Mouse (Mus musculus) splenic B cell, adult 2 months (primary cell): ENCODE data around the gene Hist2h2bb.
A peak's percentile ranks its signal among the peaks of the same experiment; 100 is the strongest.
"Not testable (repeated sequence)": the region's sequence is repeated elsewhere in the genome, so short reads cannot be mapped to it uniquely, and the experiment has no call there.

Experiments
- DNase-seq: peaks from one replicate; pipeline ENCODE4 v3.0.0-alpha.2; 2011; ENCODE audit warnings: low read depth, low spot score
- H3K27me3 ChIP-seq: 2 replicates; pipeline ENCODE4 v1.6.1; 2012; ENCODE audit warnings: mild to moderate bottlenecking, low read length, moderate library complexity, mixed read lengths; ENCODE audit not compliant: control insufficient read depth, poor library complexity, insufficient read depth, severe bottlenecking
- H3K36me3 ChIP-seq: 2 replicates; pipeline ENCODE4 v1.6.1; 2012; ENCODE audit warnings: mild to moderate bottlenecking, low read length, moderate library complexity, mixed read lengths; ENCODE audit not compliant: control insufficient read depth, poor library complexity, insufficient read depth, severe bottlenecking

The Hist2h2bb gene

GRCm38 (mm10) chr3:96266132-96266710 is 3.3 kb upstream of the Hist2h2bb start:
- no peak for DNase-seq

GRCm38 (mm10) chr3:96267541-96267940 is 2.0 kb upstream of the Hist2h2bb start:
- no peaks in the 10 kb centered on the region for H3K36me3 ChIP-seq
- H3K27me3 ChIP-seq = no peaks in the 10 kb centered on the region
- DNase-seq = no peak

More at GRCm38 (mm10) chr3:96266132-96266710, 3.3 kb upstream of the Hist2h2bb start:
- Histone ChIP-seq H3K36me3 (no peaks in the 10 kb centered on the region), H3K27me3 (no peaks in the 10 kb centered on the region)

DNA sequence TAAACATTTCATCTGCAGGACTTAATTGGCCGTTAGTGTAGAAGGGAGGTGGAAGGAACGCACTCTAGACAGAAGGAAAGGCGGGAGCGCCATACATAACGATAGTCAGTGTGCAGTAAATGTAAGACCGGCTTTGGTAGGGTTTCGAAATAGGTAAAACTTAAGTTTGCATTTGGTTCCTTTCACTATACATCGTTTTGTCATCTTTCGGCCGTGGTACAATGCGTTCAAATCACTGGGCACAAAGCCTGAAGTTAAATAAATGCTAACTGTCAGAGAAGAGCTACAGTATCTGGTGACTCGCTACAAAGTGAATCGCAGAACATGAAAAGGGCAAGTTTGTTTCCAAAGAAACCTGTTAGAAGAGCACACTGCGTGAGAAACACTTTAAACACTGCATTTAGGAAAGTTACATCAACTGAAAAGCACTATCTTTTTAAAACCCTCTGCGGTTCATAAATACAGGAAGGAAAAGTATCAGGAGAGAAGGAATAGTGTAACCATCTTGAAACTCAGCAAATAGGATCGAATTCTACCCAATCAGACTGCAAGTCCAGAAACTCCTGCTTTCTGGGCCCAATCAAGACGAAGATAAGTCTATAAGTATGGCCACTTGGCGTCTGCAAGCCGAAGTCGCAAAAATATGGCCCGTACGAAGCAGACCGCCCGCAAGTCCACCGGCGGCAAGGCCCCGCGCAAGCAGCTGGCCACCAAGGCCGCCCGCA is 1.3 kb upstream of the Hist2h2bb start, which contains the start of gene Hist2h3b:
TSS of gene Hist2h3b (plus strand) at position 604 of the 725 bp plus-strand sequence.
- Histone ChIP-seq H3K36me3 (no peaks in the 10 kb centered on the region), H3K27me3 (no peaks in the 10 kb centered on the region)
- peak; percentile 89 for DNase-seq

GRCm38 (mm10) chr3:96268776-96269378 is 675 bp upstream of the Hist2h2bb start:
- H3K27me3 ChIP-seq, DNase-seq, H3K36me3 ChIP-seq: not testable (repeated sequence)

- H3K27me3 ChIP-seq = no peaks in the 10 kb centered on the region
- DNase-seq = peak; percentile 21
- no peaks in the 10 kb centered on the region for H3K36me3 ChIP-seq
These were observed 4.3 kb downstream of the Hist2h2bb start for GRCm38 (mm10) chr3:96273591-96274465.

- H3K27me3 ChIP-seq = no peaks in the 10 kb centered on the region
- peak; percentile 78 for DNase-seq
- H3K36me3 ChIP-seq = no peaks in the 10 kb centered on the region
These were observed 7.9 kb downstream of the Hist2h2bb start for GRCm38 (mm10) chr3:96277428-96277799.

GRCm38 (mm10) chr3:96277800-96278624 is 8.5 kb downstream of the Hist2h2bb start:
- peak; percentile 96 for DNase-seq
- H3K27me3 ChIP-seq = no peaks in the 10 kb centered on the region
- no peaks in the 10 kb centered on the region for H3K36me3 ChIP-seq

DNA sequence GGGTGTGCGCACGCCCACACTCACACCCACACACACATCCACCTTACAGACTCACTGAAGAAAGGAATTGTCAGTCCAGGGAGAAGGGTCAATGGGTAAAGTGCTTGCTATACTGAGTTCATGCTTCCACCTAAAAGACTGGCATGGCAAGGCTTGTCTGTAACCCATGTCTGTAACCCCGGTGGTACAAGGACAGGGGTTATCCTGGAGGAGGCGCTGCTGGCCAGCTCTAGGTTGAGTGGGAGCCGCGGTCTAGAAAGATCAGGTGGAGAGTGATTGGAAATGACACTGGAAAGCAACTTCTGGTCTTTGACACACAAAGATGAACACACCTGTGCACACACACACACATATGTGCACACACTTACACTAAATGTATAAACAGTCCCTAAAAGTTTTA is 11.1 kb downstream of the Hist2h2bb start:
- H3K27me3 ChIP-seq = no peaks in the 10 kb centered on the region
- H3K36me3 ChIP-seq = no peaks in the 10 kb centered on the region
- DNase-seq = no peak

- Histone ChIP-seq H3K27me3 (no peaks in the 10 kb centered on the region), H3K36me3 (no peaks in the 10 kb centered on the region)
- peak; percentile 38 for DNase-seq
These were observed 14.9 kb downstream of the Hist2h2bb start for GRCm38 (mm10) chr3:96284457-96284856.

DNA sequence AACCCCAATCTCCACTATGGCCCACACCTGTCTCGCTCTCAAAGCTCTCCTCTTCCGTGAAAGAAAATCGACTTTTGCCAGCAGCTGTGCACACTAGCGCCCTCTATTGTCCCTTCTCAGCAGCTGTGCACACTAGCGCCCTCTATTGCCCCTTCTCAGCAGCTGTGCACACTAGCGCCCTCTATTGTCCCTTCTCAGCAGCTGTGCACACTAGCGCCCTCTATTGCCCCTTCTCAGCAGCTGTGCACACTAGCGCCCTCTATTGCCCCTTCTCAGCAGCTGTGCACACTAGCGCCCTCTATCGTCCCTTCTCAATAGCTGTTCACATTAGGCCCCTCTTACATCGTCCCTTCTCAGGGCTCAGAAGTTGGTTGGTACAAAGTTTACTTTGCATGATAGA is 17.8 kb downstream of the Hist2h2bb start:
- not testable (repeated sequence) for H3K27me3 ChIP-seq, H3K36me3 ChIP-seq
- peak; percentile 30 for DNase-seq

DNA sequence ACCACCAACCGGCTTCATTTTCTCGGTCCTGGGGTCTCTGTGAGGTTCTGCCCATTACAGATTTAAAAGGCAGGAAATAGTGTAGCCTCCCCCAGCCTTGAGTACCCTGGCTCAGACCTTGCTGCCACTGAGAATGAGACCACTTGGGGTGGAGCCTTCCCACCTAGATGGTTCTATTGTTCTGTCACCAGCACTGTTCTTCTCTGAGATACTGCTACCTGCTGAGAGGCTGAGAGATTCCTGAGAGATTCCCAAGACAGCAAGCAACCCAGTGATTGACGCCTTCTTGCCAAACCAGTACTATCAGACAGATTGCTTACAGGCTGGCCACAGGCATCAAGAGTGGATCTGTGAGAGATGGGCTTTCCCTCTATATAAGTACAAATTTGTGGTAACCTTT is 19.6 kb downstream of the Hist2h2bb start:
- no peaks in the 10 kb centered on the region for H3K27me3 ChIP-seq
- DNase-seq = no peak
- no peaks in the 10 kb centered on the region for H3K36me3 ChIP-seq

- not testable (repeated sequence) for DNase-seq, H3K27me3 ChIP-seq, H3K36me3 ChIP-seq
These were observed 21.2 kb downstream of the Hist2h2bb start for GRCm38 (mm10) chr3:96290727-96291126.

- no peaks in the 10 kb centered on the region for H3K27me3 ChIP-seq
- DNase-seq = no peak
- no peaks in the 10 kb centered on the region for H3K36me3 ChIP-seq
These were observed 23.1 kb downstream of the Hist2h2bb start for GRCm38 (mm10) chr3:96292641-96293040.

GRCm38 (mm10) chr3:96293368-96293767 is 23.8 kb downstream of the Hist2h2bb start:
- Histone ChIP-seq H3K36me3 (no peaks in the 10 kb centered on the region), H3K27me3 (no peaks in the 10 kb centered on the region)
- no peak for DNase-seq
